Mouse (Mus musculus): ENCODE measurements at regions not wholly inside any gene's neighbourhood (a gene's known extent, or its start where the extent isn't known, plus 50 kb on each side); places are given as distances from the start of the nearest gene placed in this dataset.

- no peaks in the 10 kb centered on the region for H3K36me3 ChIP-seq (ENCODE audit: insufficient read depth, low read length)
- no peaks in the 10 kb centered on the region for H3K27me3 ChIP-seq (ENCODE audit: insufficient read depth, low read length)
- TF ChIP-seq NANOG (IDR thresholded peaks at IDR 0.05; ENCODE audit: borderline replicate concordance, low read length) (no peak), POU5F1 (IDR thresholded peaks at IDR 0.05; ENCODE audit: borderline replicate concordance, low read length) (no peak), CTCF (conservative IDR thresholded peaks at IDR 0.05; ENCODE audit: low read length) (no peak)
- no peaks in the 10 kb centered on the region for H3K9me3 ChIP-seq (ENCODE audit: low read length)
- H3K4me1 ChIP-seq (replicated peaks; ENCODE audit: low read depth, low read length): no peaks in the 10 kb centered on the region
- H3K4me3 ChIP-seq (replicated peaks; ENCODE audit: low read length): no peak overlapping the region
Measured at GRCm38 (mm10) chr13:80611937-80612336, 271.2 kb upstream of the Arrdc3 start.

- no peak overlapping the region for H3K4me3 ChIP-seq (replicated peaks; ENCODE audit: low read length)
- TF ChIP-seq CTCF (conservative IDR thresholded peaks at IDR 0.05; ENCODE audit: low read length): no peak
- TF ChIP-seq POU5F1 (IDR thresholded peaks at IDR 0.05; ENCODE audit: borderline replicate concordance, low read length): no peak
- TF ChIP-seq NANOG (IDR thresholded peaks at IDR 0.05; ENCODE audit: borderline replicate concordance, low read length): no peak
Measured at GRCm38 (mm10) chr13:80613167-80613883, 269.9 kb upstream of the Arrdc3 start.

GRCm38 (mm10) chr13:80613884-80614247 is 269.3 kb upstream of the Arrdc3 start:
- H3K4me1 ChIP-seq (replicated peaks; ENCODE audit: low read depth, low read length): no peaks in the 10 kb centered on the region
- TF ChIP-seq NANOG (IDR thresholded peaks at IDR 0.05; ENCODE audit: borderline replicate concordance, low read length): no peak
- no peak for TF ChIP-seq POU5F1 (IDR thresholded peaks at IDR 0.05; ENCODE audit: borderline replicate concordance, low read length)
- no peak for TF ChIP-seq CTCF (conservative IDR thresholded peaks at IDR 0.05; ENCODE audit: low read length)
- no peaks in the 10 kb centered on the region for H3K36me3 ChIP-seq (ENCODE audit: insufficient read depth, low read length)
- H3K4me3 ChIP-seq (replicated peaks; ENCODE audit: low read length): no peak overlapping the region
- H3K27me3 ChIP-seq (ENCODE audit: insufficient read depth, low read length): no peaks in the 10 kb centered on the region
- H3K9me3 ChIP-seq (ENCODE audit: low read length): no peaks in the 10 kb centered on the region

More at GRCm38 (mm10) chr13:80613167-80613883, 269.9 kb upstream of the Arrdc3 start:
- Histone ChIP-seq H3K9me3 (ENCODE audit: low read length) (no peaks in the 10 kb centered on the region), H3K36me3 (ENCODE audit: insufficient read depth, low read length) (no peaks in the 10 kb centered on the region), H3K27me3 (ENCODE audit: insufficient read depth, low read length) (no peaks in the 10 kb centered on the region), H3K4me1 (replicated peaks; ENCODE audit: low read depth, low read length) (no peaks in the 10 kb centered on the region)

- Histone ChIP-seq H3K4me3 (replicated peaks; ENCODE audit: low read length) (no peak overlapping the region), H3K27me3 (ENCODE audit: insufficient read depth, low read length) (no peaks in the 10 kb centered on the region), H3K4me1 (replicated peaks; ENCODE audit: low read depth, low read length) (no peaks in the 10 kb centered on the region), H3K9me3 (ENCODE audit: low read length) (no peaks in the 10 kb centered on the region), H3K36me3 (ENCODE audit: insufficient read depth, low read length) (no peaks in the 10 kb centered on the region)
- no peak for TF ChIP-seq POU5F1 (IDR thresholded peaks at IDR 0.05; ENCODE audit: borderline replicate concordance, low read length)
- no peak for TF ChIP-seq NANOG (IDR thresholded peaks at IDR 0.05; ENCODE audit: borderline replicate concordance, low read length)
Measured at GRCm38 (mm10) chr13:80614971-80615370, 268.2 kb upstream of the Arrdc3 start.

GRCm38 (mm10) chr13:80623005-80623404 is 260.2 kb upstream of the Arrdc3 start:
- H3K4me3 ChIP-seq (replicated peaks; ENCODE audit: low read length): no peak overlapping the region
- TF ChIP-seq POU5F1 (IDR thresholded peaks at IDR 0.05; ENCODE audit: borderline replicate concordance, low read length) (no peak), NANOG (IDR thresholded peaks at IDR 0.05; ENCODE audit: borderline replicate concordance, low read length) (no peak)
- H3K4me1 ChIP-seq (replicated peaks; ENCODE audit: low read depth, low read length): no peaks in the 10 kb centered on the region
- no peaks in the 10 kb centered on the region for H3K9me3 ChIP-seq (ENCODE audit: low read length)
- H3K27me3 ChIP-seq (ENCODE audit: insufficient read depth, low read length): no peaks in the 10 kb centered on the region
- no peaks in the 10 kb centered on the region for H3K36me3 ChIP-seq (ENCODE audit: insufficient read depth, low read length)

GRCm38 (mm10) chr13:80641334-80641733 is 241.8 kb upstream of the Arrdc3 start:
- Histone ChIP-seq H3K4me1 (replicated peaks; ENCODE audit: low read depth, low read length) (no peaks in the 10 kb centered on the region), H3K27me3 (ENCODE audit: insufficient read depth, low read length) (no peaks in the 10 kb centered on the region), H3K36me3 (ENCODE audit: insufficient read depth, low read length) (no peaks in the 10 kb centered on the region), H3K9me3 (ENCODE audit: low read length) (no peaks in the 10 kb centered on the region), H3K4me3 (replicated peaks; ENCODE audit: low read length) (no peak overlapping the region)
- TF ChIP-seq POU5F1 (IDR thresholded peaks at IDR 0.05; ENCODE audit: borderline replicate concordance, low read length) (no peak), NANOG (IDR thresholded peaks at IDR 0.05; ENCODE audit: borderline replicate concordance, low read length) (no peak), CTCF (conservative IDR thresholded peaks at IDR 0.05; ENCODE audit: low read length) (no peak)

GRCm38 (mm10) chr13:80647578-80647977 is 235.6 kb upstream of the Arrdc3 start:
- no peaks in the 10 kb centered on the region for H3K9me3 ChIP-seq (ENCODE audit: low read length)
- no peaks in the 10 kb centered on the region for H3K36me3 ChIP-seq (ENCODE audit: insufficient read depth, low read length)
- no peak overlapping the region for H3K4me3 ChIP-seq (replicated peaks; ENCODE audit: low read length)
- no peaks in the 10 kb centered on the region for H3K27me3 ChIP-seq (ENCODE audit: insufficient read depth, low read length)
- no peak for TF ChIP-seq POU5F1 (IDR thresholded peaks at IDR 0.05; ENCODE audit: borderline replicate concordance, low read length)
- no peak for TF ChIP-seq NANOG (IDR thresholded peaks at IDR 0.05; ENCODE audit: borderline replicate concordance, low read length)
- no peak for TF ChIP-seq CTCF (conservative IDR thresholded peaks at IDR 0.05; ENCODE audit: low read length)
- H3K4me1 ChIP-seq (replicated peaks; ENCODE audit: low read depth, low read length): no peaks in the 10 kb centered on the region

- H3K9me3 ChIP-seq (ENCODE audit: low read length): no peaks in the 10 kb centered on the region
- TF ChIP-seq NANOG (IDR thresholded peaks at IDR 0.05; ENCODE audit: borderline replicate concordance, low read length) (no peak), CTCF (conservative IDR thresholded peaks at IDR 0.05; ENCODE audit: low read length) (no peak), POU5F1 (IDR thresholded peaks at IDR 0.05; ENCODE audit: borderline replicate concordance, low read length) (no peak)
- H3K36me3 ChIP-seq (ENCODE audit: insufficient read depth, low read length): no peaks in the 10 kb centered on the region
- H3K4me3 ChIP-seq (replicated peaks; ENCODE audit: low read length): no peak overlapping the region
- no peaks in the 10 kb centered on the region for H3K27me3 ChIP-seq (ENCODE audit: insufficient read depth, low read length)
- no peaks in the 10 kb centered on the region for H3K4me1 ChIP-seq (replicated peaks; ENCODE audit: low read depth, low read length)
Measured at GRCm38 (mm10) chr13:80652967-80653539, 230.1 kb upstream of the Arrdc3 start.
